Mouse (Mus musculus) neural tube, embryonic 14.5 days (tissue): Measurements from ENCODE around the gene Ank2. TPM values are rescaled to one million over a fixed set of nuclear protein-coding genes. Genes with fewer than 3 reads are reported as not detected.
A peak's percentile ranks its signal among the peaks of the same experiment; 100 is the strongest.

Source experiments
- ATAC-seq: fragments of 200-750 bp; cut with Nextera tagmentation; 2 replicates; pipeline ENCODE4 v1.8.0; 2017; ENCODE audit warnings: low read depth, mild to moderate bottlenecking, moderate TSS enrichment, moderate library complexity
- H3K27ac ChIP-seq: fragments of 300-500 bp; sonication (generic); 2 replicates; pipeline ENCODE4 v1.5.1; 2014; ENCODE audit warnings: low read depth, mild to moderate bottlenecking, control low read depth, low read length, moderate library complexity, mixed read lengths
- H3K27me3 ChIP-seq: fragments of 300-500 bp; sonication (generic); 2 replicates; pipeline ENCODE4 v1.6.1; 2014; ENCODE audit warnings: low read length; ENCODE audit not compliant: control insufficient read depth, insufficient read depth
- H3K36me3 ChIP-seq: fragments of 300-500 bp; sonication (generic); 2 replicates; pipeline ENCODE4 v1.6.1; 2014; ENCODE audit warnings: low read length, mixed read lengths; ENCODE audit not compliant: control insufficient read depth, insufficient read depth
- H3K4me1 ChIP-seq: fragments of 300-500 bp; sonication (generic); 2 replicates; pipeline ENCODE4 v1.6.1; 2014; ENCODE audit warnings: low read length; ENCODE audit not compliant: control insufficient read depth, insufficient read depth
- H3K4me2 ChIP-seq: fragments of 300-500 bp; sonication (generic); 2 replicates; pipeline ENCODE4 v1.6.1; 2014; ENCODE audit warnings: mild to moderate bottlenecking, low read depth, low read length, control low read depth
- H3K4me3 ChIP-seq: fragments of 300-500 bp; sonication (generic); 2 replicates; pipeline ENCODE4 v1.5.1; 2014; ENCODE audit warnings: low read depth, low read length, control low read depth, mixed read lengths
- H3K9ac ChIP-seq: fragments of 300-500 bp; sonication (generic); replicated peaks from 2 replicates; pipeline ENCODE4 v1.6.1; 2014; ENCODE audit warnings: low read depth, mild to moderate bottlenecking, control low read depth, low read length, mixed read lengths
- H3K9me3 ChIP-seq: fragments of 300-500 bp; sonication (generic); 2 replicates; pipeline ENCODE4 v1.6.1; 2016; ENCODE audit warnings: low read length; ENCODE audit not compliant: control insufficient read depth
- WGBS: fragments of 180-500 bp; shearing (Covaris S2); extraction: QIAGEN DNeasy Blood & Tissue Kit; methylation state at CpG from one replicate; pipeline ENCODE4 v1.1.7; 2014; 5-methylcytosine and 5-hydroxymethylcytosine counted together
- polyA plus RNA-seq: library from polyadenylated mRNA; unstranded; fragments of >200 nt; fragmentation: Nextera tagmentation; extraction: Ambion mirVana; gene quantifications from 2 replicates; pipeline ENCODE4 v1.2.1, GENCODE M21; 2014

The Ank2 gene
- polyA plus RNA-seq, 1 experiment from 2014 or later = 231 TPM

DNA sequence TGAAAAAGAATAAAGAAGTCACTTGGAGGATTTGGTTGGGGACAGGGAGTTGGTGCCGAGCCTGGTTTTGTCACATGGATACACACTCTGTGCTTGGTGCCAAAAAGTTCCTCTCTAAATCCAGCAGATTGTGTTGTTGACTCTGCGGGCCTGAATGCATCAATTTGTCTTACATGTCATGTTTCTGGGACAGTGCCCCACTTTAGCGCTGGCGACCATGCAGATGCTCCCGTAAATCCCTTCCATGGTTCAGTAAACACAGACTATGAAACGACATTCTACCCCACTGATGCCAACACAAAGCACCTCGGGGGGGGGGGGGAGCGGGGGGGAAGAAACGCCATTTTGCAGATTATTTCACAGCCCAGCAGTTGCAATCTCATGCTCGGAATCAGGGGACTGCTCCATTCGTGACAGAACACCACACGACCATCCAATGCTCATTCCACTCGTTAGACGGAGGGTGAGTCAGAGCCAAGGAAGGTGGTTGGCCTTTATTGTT, 112.1 kb downstream of the Ank2 start:
- Histone ChIP-seq H3K9me3 (no peaks in the 10 kb centered on the region), H3K27ac (0 out of 2 replicates have a peak overlapping the region, but pooled peaks have one; percentile 22), H3K4me3 (no peak overlapping the region), H3K4me1 (no peaks in the 10 kb centered on the region), H3K9ac (no peak overlapping the region), H3K27me3 (no peaks in the 10 kb centered on the region), H3K4me2 (no peak overlapping the region), H3K36me3 (no peaks in the 10 kb centered on the region)
- peak; percentile 91 for ATAC-seq
- WGBS = 29% methylated on average over 14 of the region's 14 CpGs

DNA sequence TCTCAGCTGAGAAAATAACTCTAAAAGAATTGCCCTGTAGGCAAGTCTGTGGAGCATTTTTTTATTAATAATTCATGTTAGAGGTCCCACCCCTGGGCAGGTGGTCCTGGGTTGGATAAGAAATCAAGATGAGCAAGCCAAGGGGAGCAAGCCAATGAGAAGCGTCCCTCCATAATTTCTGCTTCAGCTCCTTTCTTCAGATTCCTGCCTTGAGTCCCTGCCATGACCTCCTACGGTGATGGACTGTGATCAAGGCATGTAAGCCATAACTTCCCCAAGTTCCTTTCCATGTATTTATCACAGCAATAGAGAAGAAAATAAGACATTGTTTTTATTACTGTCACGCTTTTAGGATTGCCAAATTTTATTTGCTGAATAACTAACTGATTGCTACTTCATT, 115.9 kb downstream of the Ank2 start:
- Histone ChIP-seq H3K27ac (no peak overlapping the region), H3K4me1 (no peaks in the 10 kb centered on the region), H3K36me3 (no peaks in the 10 kb centered on the region), H3K9ac (no peak overlapping the region), H3K9me3 (no peaks in the 10 kb centered on the region), H3K4me3 (no peak overlapping the region), H3K27me3 (no peaks in the 10 kb centered on the region), H3K4me2 (no peak overlapping the region)
- no peak for ATAC-seq
- WGBS = 94% methylated on average over 3 of the region's 3 CpGs

GRCm38 (mm10) chr3:127376901-127377460, 122.2 kb downstream of the Ank2 start:
- no peaks in the 10 kb centered on the region for H3K27me3 ChIP-seq
- H3K4me3 ChIP-seq = no peak overlapping the region
- H3K36me3 ChIP-seq = no peaks in the 10 kb centered on the region
- no peak overlapping the region for H3K4me2 ChIP-seq
- H3K9me3 ChIP-seq = no peaks in the 10 kb centered on the region
- H3K4me1 ChIP-seq = peaks cover 15% of the 10 kb centered on the region
- 72% methylated on average over 8 of the region's 8 CpGs for WGBS
- H3K27ac ChIP-seq = peak overlapping the region; percentile 40; the same call in 1 of the 2 replicates
- ATAC-seq = no peak
- no peak overlapping the region for H3K9ac ChIP-seq

- peak overlapping the region; percentile 9; the same call in 1 of the 2 replicates for H3K4me2 ChIP-seq
- peaks cover 15% of the 10 kb centered on the region for H3K4me1 ChIP-seq
- H3K4me3 ChIP-seq = no peak overlapping the region
- WGBS = 19% methylated on average over 11 of the region's 11 CpGs
- H3K36me3 ChIP-seq = no peaks in the 10 kb centered on the region
- peak overlapping the region; percentile 40 for H3K27ac ChIP-seq
- H3K27me3 ChIP-seq = no peaks in the 10 kb centered on the region
- no peak overlapping the region for H3K9ac ChIP-seq
- ATAC-seq = peak; percentile 52; the same call in 1 of the 2 replicates
- no peaks in the 10 kb centered on the region for H3K9me3 ChIP-seq
These were observed 123.0 kb downstream of the Ank2 start for GRCm38 (mm10) chr3:127375956-127376660.

DNA sequence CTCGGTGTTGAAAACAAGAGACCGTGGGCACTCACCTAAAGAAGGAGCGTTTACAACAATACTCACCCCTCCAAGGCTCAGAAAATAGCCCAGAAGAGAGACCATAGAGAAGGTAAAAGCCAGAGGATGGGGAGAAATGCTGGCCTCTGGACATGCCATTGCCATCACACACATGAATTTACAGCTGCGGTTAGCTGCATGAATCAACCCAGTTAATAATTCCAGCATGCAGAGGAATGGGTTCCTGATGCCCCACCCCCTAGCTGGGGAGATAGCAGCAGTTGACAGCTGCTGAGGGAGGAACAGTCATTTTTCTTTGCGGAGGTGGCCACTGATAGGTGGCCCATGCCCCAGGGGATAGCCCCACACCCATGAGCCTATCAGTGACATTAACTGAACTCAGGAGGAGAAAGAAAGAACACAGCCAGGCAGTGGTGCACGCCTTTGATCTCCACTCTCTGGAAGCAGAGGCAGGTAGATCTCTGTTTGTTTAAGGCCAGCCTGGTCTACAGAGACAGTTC, 124.9 kb downstream of the Ank2 start:
- H3K4me1 ChIP-seq = peaks cover 15% of the 10 kb centered on the region
- ATAC-seq = no peak
- H3K27me3 ChIP-seq = no peaks in the 10 kb centered on the region
- no peak overlapping the region for H3K27ac ChIP-seq
- H3K9ac ChIP-seq = no peak overlapping the region
- H3K4me2 ChIP-seq = no peak overlapping the region
- no peaks in the 10 kb centered on the region for H3K36me3 ChIP-seq
- no peaks in the 10 kb centered on the region for H3K9me3 ChIP-seq
- WGBS = 84% methylated on average over 6 of the region's 6 CpGs
- H3K4me3 ChIP-seq = no peak overlapping the region

- Histone ChIP-seq H3K4me3 (no peak overlapping the region), H3K27me3 (no peaks in the 10 kb centered on the region), H3K36me3 (no peaks in the 10 kb centered on the region), H3K9ac (no peak overlapping the region), H3K4me1 (peaks cover 12% of the 10 kb centered on the region), H3K27ac (no peak overlapping the region), H3K9me3 (no peaks in the 10 kb centered on the region), H3K4me2 (no peak overlapping the region)
- WGBS = 95% methylated on average over 1 of the region's 1 CpGs
- ATAC-seq = no peak
These were observed 127.4 kb downstream of the Ank2 start for GRCm38 (mm10) chr3:127371774-127372173.

DNA sequence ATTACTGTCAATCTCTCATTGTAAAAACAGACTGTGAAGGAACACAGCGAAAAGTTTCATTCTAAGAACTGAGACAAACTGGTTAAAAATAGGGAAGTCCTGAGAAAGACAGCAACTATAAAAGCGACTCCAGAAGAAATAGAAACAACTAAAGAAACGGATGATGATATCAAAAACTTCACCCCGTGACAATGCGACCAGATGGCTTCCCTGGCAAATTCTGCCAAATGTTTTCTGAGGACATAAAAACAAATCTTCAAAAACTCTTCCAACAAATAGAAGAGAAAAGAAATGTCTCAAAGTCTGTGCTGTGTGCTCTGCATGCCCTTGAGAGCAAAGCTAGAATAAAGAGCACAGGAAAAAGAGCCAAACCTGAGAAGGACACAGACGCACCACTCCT, 129.6 kb downstream of the Ank2 start:
- Histone ChIP-seq H3K4me3 (no peak overlapping the region), H3K4me2 (no peak overlapping the region), H3K4me1 (no peaks in the 10 kb centered on the region), H3K27me3 (no peaks in the 10 kb centered on the region), H3K36me3 (no peaks in the 10 kb centered on the region), H3K9me3 (no peaks in the 10 kb centered on the region), H3K9ac (no peak overlapping the region), H3K27ac (no peak overlapping the region)
- 85% methylated on average over 6 of the region's 6 CpGs for WGBS
- no peak for ATAC-seq

GRCm38 (mm10) chr3:127367450-127367849, 131.7 kb downstream of the Ank2 start:
- WGBS = 55% methylated on average over 4 of the region's 4 CpGs
- peak; percentile 31; the same call in 1 of the 2 replicates for ATAC-seq
- Histone ChIP-seq H3K4me1 (no peaks in the 10 kb centered on the region), H3K27ac (no peak overlapping the region), H3K36me3 (no peaks in the 10 kb centered on the region), H3K4me3 (no peak overlapping the region), H3K4me2 (no peak overlapping the region), H3K27me3 (no peaks in the 10 kb centered on the region), H3K9ac (no peak overlapping the region), H3K9me3 (no peaks in the 10 kb centered on the region)

GRCm38 (mm10) chr3:127363512-127363911, 135.6 kb downstream of the Ank2 start:
- ATAC-seq = no peak

More at GRCm38 (mm10) chr3:127363512-127363911, 135.6 kb downstream of the Ank2 start:
- WGBS = 79% methylated on average over 15 of the region's 15 CpGs
- Histone ChIP-seq H3K9ac (no peak overlapping the region), H3K27ac (peak overlapping the region; percentile 35; the same call in 1 of the 2 replicates), H3K9me3 (no peaks in the 10 kb centered on the region), H3K4me3 (no peak overlapping the region), H3K4me2 (no peak overlapping the region), H3K4me1 (no peaks in the 10 kb centered on the region), H3K36me3 (no peaks in the 10 kb centered on the region), H3K27me3 (no peaks in the 10 kb centered on the region)
